Mouse (Mus musculus): ENCODE data around the gene Cep41. TPM values are rescaled to one million over a fixed set of nuclear protein-coding genes. Genes with fewer than 3 reads are reported as not detected.

The Cep41 gene
- total RNA-seq, 1 experiment, result 8.6 TPM

DNA sequence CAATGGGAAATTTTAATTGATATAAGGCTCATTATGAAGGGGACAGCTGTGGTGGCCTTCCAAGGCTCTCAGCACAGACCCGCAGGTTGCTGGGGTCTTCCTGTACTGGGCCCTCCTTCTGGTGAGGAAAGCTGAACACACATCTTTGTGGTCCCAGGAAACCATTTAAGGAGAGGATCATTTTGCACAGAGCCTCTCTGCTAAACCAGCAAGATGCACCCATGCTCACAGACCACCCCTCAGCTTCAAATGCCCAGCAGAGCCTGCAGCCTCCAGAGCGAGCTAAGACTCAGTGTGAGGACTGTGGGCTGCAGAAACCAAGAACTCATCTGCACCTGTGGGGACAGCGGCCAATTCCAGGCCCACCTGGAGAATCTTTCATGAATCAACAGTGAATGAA is 38.6 kb downstream of the Cep41 start:
- Histone ChIP-seq H3K27ac (ENCODE audit: insufficient read depth, low read depth, low read length, poor library complexity, severe bottlenecking) (no peak overlapping the region), H3K4me1 (ENCODE audit: control insufficient read depth in 2 of 2, insufficient read depth in 2 of 2, low read length in 2 of 2, poor library complexity in 1 of 2) (no peaks in the 10 kb centered on the region), H3K36me3 (ENCODE audit: control insufficient read depth, insufficient read depth, low read length, poor library complexity, severe bottlenecking) (peaks cover 4% of the 10 kb centered on the region), H3K9me3 (ENCODE audit: control insufficient read depth, insufficient read depth, low read depth, low read length) (no peaks in the 10 kb centered on the region), H3K9ac (ENCODE audit: insufficient read depth, low read depth, low read length, poor library complexity, severe bottlenecking) (no peak overlapping the region), H3K4me3 (ENCODE audit: insufficient read depth in 1 of 2, low read depth in 1 of 2, low read length in 2 of 2, poor library complexity in 1 of 2, severe bottlenecking in 1 of 2) (no peak overlapping the region)
- in situ Hi-C loops (cut with MboI; ENCODE audit: low sequenced_read_pairs in 2 of 2, unreplicated experiment in 2 of 2), result no loop called here
- TF ChIP-seq CHD2 (IDR thresholded peaks at IDR 0.05; ENCODE audit: low read depth, low read length) (no peak), HCFC1 (IDR thresholded peaks at IDR 0.05; ENCODE audit: borderline replicate concordance, insufficient read depth, low read length) (no peak), MAFK (IDR thresholded peaks at IDR 0.05; ENCODE audit: insufficient read depth, low read depth, low read length) (no peak), ZC3H11A (IDR thresholded peaks at IDR 0.05; ENCODE audit: borderline replicate concordance, low read depth, low read length) (no peak), ZNF384 (IDR thresholded peaks at IDR 0.05; ENCODE audit: low read depth, low read length) (no peak)
- DNase-seq (ENCODE audit: low read depth, low spot score), result no peak

DNA sequence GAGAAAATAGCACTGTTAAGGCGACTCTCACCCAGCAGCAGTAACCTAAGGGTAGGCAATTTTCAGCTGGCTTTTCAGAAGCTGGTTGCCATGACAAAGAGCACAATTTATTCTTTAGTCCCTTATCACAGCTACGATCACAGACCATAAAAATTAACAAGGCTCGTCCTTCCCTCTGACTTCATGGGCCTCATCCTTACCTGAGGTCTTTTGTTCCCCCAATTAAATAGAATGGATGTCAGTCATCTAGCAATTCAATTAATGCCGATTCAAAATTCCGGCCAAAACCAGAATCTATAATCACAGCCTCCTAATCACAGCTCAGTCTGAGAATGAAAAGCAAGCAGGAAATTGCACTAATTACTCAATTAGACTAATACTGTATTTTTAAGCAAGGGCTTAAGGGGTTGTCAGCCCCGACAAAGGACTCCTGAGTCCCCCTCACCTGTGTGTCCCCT is 39.1 kb downstream of the Cep41 start:
- Histone ChIP-seq H3K36me3 (ENCODE audit: control insufficient read depth, insufficient read depth, low read length, poor library complexity, severe bottlenecking) (peaks cover 4% of the 10 kb centered on the region), H3K4me3 (ENCODE audit: insufficient read depth in 1 of 2, low read depth in 1 of 2, low read length in 2 of 2, poor library complexity in 1 of 2, severe bottlenecking in 1 of 2) (no peak overlapping the region), H3K27ac (ENCODE audit: insufficient read depth, low read depth, low read length, poor library complexity, severe bottlenecking) (no peak overlapping the region), H3K9me3 (ENCODE audit: control insufficient read depth, insufficient read depth, low read depth, low read length) (no peaks in the 10 kb centered on the region), H3K4me1 (ENCODE audit: control insufficient read depth in 2 of 2, insufficient read depth in 2 of 2, low read length in 2 of 2, poor library complexity in 1 of 2) (no peaks in the 10 kb centered on the region), H3K9ac (ENCODE audit: insufficient read depth, low read depth, low read length, poor library complexity, severe bottlenecking) (no peak overlapping the region)
- DNase-seq (ENCODE audit: low read depth, low spot score), result no peak
- TF ChIP-seq ZC3H11A (IDR thresholded peaks at IDR 0.05; ENCODE audit: borderline replicate concordance, low read depth, low read length) (no peak), HCFC1 (IDR thresholded peaks at IDR 0.05; ENCODE audit: borderline replicate concordance, insufficient read depth, low read length) (no peak), ZNF384 (IDR thresholded peaks at IDR 0.05; ENCODE audit: low read depth, low read length) (no peak), CHD2 (IDR thresholded peaks at IDR 0.05; ENCODE audit: low read depth, low read length) (no peak), MAFK (IDR thresholded peaks at IDR 0.05; ENCODE audit: insufficient read depth, low read depth, low read length) (no peak)
- in situ Hi-C loops (cut with MboI; ENCODE audit: low sequenced_read_pairs in 2 of 2, unreplicated experiment in 2 of 2), result no loop called here

DNA sequence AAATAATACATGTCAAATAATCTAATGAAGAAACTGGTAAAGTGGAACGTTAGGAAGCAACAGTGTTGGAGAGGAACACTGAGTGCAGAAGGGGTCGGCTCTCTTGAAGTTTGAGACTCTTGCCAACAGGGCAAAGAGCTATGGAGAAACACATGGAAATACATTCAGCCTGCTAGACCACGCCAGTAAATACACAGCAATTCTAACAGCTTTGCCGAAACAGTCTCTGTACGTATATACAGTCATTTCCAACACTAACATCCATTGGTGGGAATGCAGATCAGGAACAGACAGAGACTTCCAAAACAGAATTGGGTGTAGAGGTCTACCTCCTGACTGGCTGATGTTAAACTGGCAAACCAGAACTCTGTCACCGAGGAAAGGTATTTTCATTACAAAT is 40.0 kb downstream of the Cep41 start:
- no peak overlapping the region for H3K27ac ChIP-seq (ENCODE audit: insufficient read depth, low read depth, low read length, poor library complexity, severe bottlenecking)
- no peaks in the 10 kb centered on the region for H3K4me1 ChIP-seq (ENCODE audit: control insufficient read depth in 2 of 2, insufficient read depth in 2 of 2, low read length in 2 of 2, poor library complexity in 1 of 2)
- no peaks in the 10 kb centered on the region for H3K9me3 ChIP-seq (ENCODE audit: control insufficient read depth, insufficient read depth, low read depth, low read length)
- peaks cover 4% of the 10 kb centered on the region for H3K36me3 ChIP-seq (ENCODE audit: control insufficient read depth, insufficient read depth, low read length, poor library complexity, severe bottlenecking)
- no peak for TF ChIP-seq ZC3H11A (IDR thresholded peaks at IDR 0.05; ENCODE audit: borderline replicate concordance, low read depth, low read length)
- TF ChIP-seq HCFC1 (IDR thresholded peaks at IDR 0.05; ENCODE audit: borderline replicate concordance, insufficient read depth, low read length), result no peak
- no peak for DNase-seq (ENCODE audit: low read depth, low spot score)
- H3K9ac ChIP-seq (ENCODE audit: insufficient read depth, low read depth, low read length, poor library complexity, severe bottlenecking), result no peak overlapping the region
- H3K4me3 ChIP-seq (ENCODE audit: insufficient read depth in 1 of 2, low read depth in 1 of 2, low read length in 2 of 2, poor library complexity in 1 of 2, severe bottlenecking in 1 of 2), result no peak overlapping the region
- in situ Hi-C loops (cut with MboI; ENCODE audit: low sequenced_read_pairs in 2 of 2, unreplicated experiment in 2 of 2), result no loop called here

DNA sequence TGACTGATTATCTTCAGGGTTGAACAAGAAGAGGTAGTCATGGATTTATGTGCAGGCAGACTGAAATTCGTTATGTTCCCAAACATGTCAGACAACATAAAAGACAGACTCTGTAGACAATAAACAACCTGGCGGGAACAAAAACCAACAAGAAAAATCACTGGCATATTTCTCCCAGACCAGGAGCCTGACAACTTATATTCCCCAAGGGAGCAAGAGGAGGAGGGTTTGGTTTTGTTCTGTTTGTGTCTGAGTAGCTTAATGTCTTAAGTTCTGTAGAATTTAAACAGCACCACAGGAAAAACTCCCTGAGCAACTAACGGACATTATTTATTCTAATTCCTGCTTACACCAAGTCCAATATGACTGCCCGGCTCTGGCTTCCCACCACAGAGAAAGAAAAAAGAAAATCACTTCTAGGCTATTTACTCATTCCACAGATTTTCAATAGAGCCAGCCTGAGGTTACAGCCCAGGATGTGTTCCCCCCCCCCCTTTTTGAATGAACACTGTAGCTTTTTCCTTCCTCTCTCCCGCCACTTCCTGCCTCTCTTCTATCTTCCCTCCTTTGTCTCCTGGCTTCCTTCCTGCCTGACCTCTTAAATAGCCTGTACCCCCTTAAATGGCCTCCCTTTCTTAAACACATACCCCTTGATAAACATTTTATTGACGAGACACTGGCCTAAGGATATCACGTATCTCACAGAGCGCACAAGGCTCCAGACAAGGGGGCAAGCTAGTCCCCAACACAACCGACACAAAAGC is 40.9 kb downstream of the Cep41 start:
- H3K27ac ChIP-seq (ENCODE audit: insufficient read depth, low read depth, low read length, poor library complexity, severe bottlenecking), result no peak overlapping the region
- no peak overlapping the region for H3K4me3 ChIP-seq (ENCODE audit: insufficient read depth in 1 of 2, low read depth in 1 of 2, low read length in 2 of 2, poor library complexity in 1 of 2, severe bottlenecking in 1 of 2)
- no peak overlapping the region for H3K9ac ChIP-seq (ENCODE audit: insufficient read depth, low read depth, low read length, poor library complexity, severe bottlenecking)
- in situ Hi-C loops (cut with MboI; ENCODE audit: low sequenced_read_pairs in 2 of 2, unreplicated experiment in 2 of 2), result no loop called here
- peaks cover 2% of the 10 kb centered on the region for H3K36me3 ChIP-seq (ENCODE audit: control insufficient read depth, insufficient read depth, low read length, poor library complexity, severe bottlenecking)
- DNase-seq (ENCODE audit: low read depth, low spot score), result no peak
- no peak for TF ChIP-seq CHD2 (IDR thresholded peaks at IDR 0.05; ENCODE audit: low read depth, low read length)
- no peak for TF ChIP-seq ZNF384 (IDR thresholded peaks at IDR 0.05; ENCODE audit: low read depth, low read length)
- no peak for TF ChIP-seq HCFC1 (IDR thresholded peaks at IDR 0.05; ENCODE audit: borderline replicate concordance, insufficient read depth, low read length)
- TF ChIP-seq ZC3H11A (IDR thresholded peaks at IDR 0.05; ENCODE audit: borderline replicate concordance, low read depth, low read length), result no peak
- no peak for TF ChIP-seq MAFK (IDR thresholded peaks at IDR 0.05; ENCODE audit: insufficient read depth, low read depth, low read length)
- H3K9me3 ChIP-seq (ENCODE audit: control insufficient read depth, insufficient read depth, low read depth, low read length), result no peaks in the 10 kb centered on the region
- H3K4me1 ChIP-seq (ENCODE audit: control insufficient read depth in 2 of 2, insufficient read depth in 2 of 2, low read length in 2 of 2, poor library complexity in 1 of 2), result no peaks in the 10 kb centered on the region

Measured in ES-E14 (cell line).